In genomic region chr11:119035686-119036165, GRCm38 (mm10) we compare ENCODE assay signal across 9 mouse cellular contexts. TPM values are rescaled to one million over a fixed set of nuclear protein-coding genes. Genes with fewer than 3 reads are reported as not detected.
A peak's percentile ranks its signal among the peaks of the same experiment; 100 is the strongest.
DNase-seq lines count a peak whose midpoint lies in the region; ATAC-seq lines count a peak whose summit lies in the region.
"Had no signal": no experiment of that assay in that cellular context is flagged by ENCODE, and none has a peak within 500 bp of the region (broad histone marks: within the 10 kb centered on the region; RNA-seq: fewer than 3 reads in every experiment).

No protein-coding gene starts in this region.

- intact Hi-C loops in left cerebral cortex, postnatal 25 days (cut with DNase I) = no loop called here

- H3K9ac ChIP-seq in embryonic facial prominence, embryonic 12.5 days = no peak overlapping the region
- no peak overlapping the region for H3K9ac ChIP-seq in hindbrain, embryonic 16.5 days (ENCODE audit: low read depth, low read length)
- no peak overlapping the region for H3K9ac ChIP-seq in neural tube, embryonic 11.5 days (ENCODE audit: low read length)
- H3K9ac ChIP-seq in liver, embryonic 11.5 days (ENCODE audit: low read depth, low read length) = no peak overlapping the region
- H3K9ac ChIP-seq: lung, embryonic 14.5 days had no signal

- H3K27me3 ChIP-seq in heart, embryonic 10.5 days (ENCODE audit: insufficient read depth, poor library complexity, severe bottlenecking) = peaks cover 71% of the 10 kb centered on the region
- H3K27me3 ChIP-seq in embryonic facial prominence, embryonic 12.5 days = peaks cover 42% of the 10 kb centered on the region
- H3K27me3 ChIP-seq in hindbrain, embryonic 16.5 days (replicated peaks; ENCODE audit: control insufficient read depth, insufficient read depth, low read length) = peaks cover 36% of the 10 kb centered on the region
- peaks cover 54% of the 10 kb centered on the region for H3K27me3 ChIP-seq in neural tube, embryonic 11.5 days (ENCODE audit: control insufficient read depth, insufficient read depth, low read length)
- H3K27me3 ChIP-seq in liver, embryonic 11.5 days (replicated peaks; ENCODE audit: control insufficient read depth, insufficient read depth, low read length) = peaks cover 67% of the 10 kb centered on the region

- ATAC-seq in embryonic facial prominence, embryonic 12.5 days (ENCODE audit: insufficient number of reproducible peaks, insufficient read depth, low FRiP score, low TSS enrichment) = no peak
- no peak for ATAC-seq in hindbrain, embryonic 16.5 days
- ATAC-seq in neural tube, embryonic 11.5 days (ENCODE audit: insufficient read depth, low FRiP score, low TSS enrichment) = no peak
- no peak for ATAC-seq in liver, embryonic 11.5 days (replicated peaks; ENCODE audit: low FRiP score)

- no peak for DNase-seq in heart, embryonic 10.5 days (ENCODE audit: low spot score)
- no peak for DNase-seq in heart, postnatal 4 days
- DNase-seq in neural tube, embryonic 11.5 days (ENCODE audit: low spot score) = peak; percentile 58
- no peak for DNase-seq in liver, embryonic 11.5 days (ENCODE audit: low spot score)
- DNase-seq in left cerebral cortex, postnatal 25 days (ENCODE audit: low spot score in 2 of 2) = no peak
- DNase-seq in testis, postnatal 10 days (ENCODE audit: low spot score) = no peak
- DNase-seq: lung, embryonic 14.5 days had no signal

- 2% methylated on average over 21 of the region's 21 CpGs for WGBS in heart, embryonic 10.5 days
- WGBS in embryonic facial prominence, embryonic 12.5 days = 2% methylated on average over 21 of the region's 21 CpGs
- 8% methylated on average over 21 of the region's 21 CpGs for WGBS in hindbrain, embryonic 16.5 days
- WGBS in neural tube, embryonic 11.5 days = 1% methylated on average over 21 of the region's 21 CpGs
- WGBS in liver, embryonic 11.5 days = 2% methylated on average over 21 of the region's 21 CpGs

- peaks cover 13% of the 10 kb centered on the region for H3K36me3 ChIP-seq in heart, embryonic 10.5 days
- peaks cover 15% of the 10 kb centered on the region for H3K36me3 ChIP-seq in embryonic facial prominence, embryonic 12.5 days
- H3K36me3 ChIP-seq in hindbrain, embryonic 16.5 days (ENCODE audit: control insufficient read depth, insufficient read depth, low read length) = peaks cover under 1% of the 10 kb centered on the region; the same call in 1 of the 2 replicates
- no peaks in the 10 kb centered on the region; the same call in 1 of the 2 replicates for H3K36me3 ChIP-seq in neural tube, embryonic 11.5 days (ENCODE audit: control insufficient read depth, insufficient read depth, low read length)
- no peaks in the 10 kb centered on the region for H3K36me3 ChIP-seq in liver, embryonic 11.5 days (ENCODE audit: control insufficient read depth, insufficient read depth, low read length)

- peak overlapping the region; percentile 15; the same call in 1 of the 2 replicates for H3K4me2 ChIP-seq in embryonic facial prominence, embryonic 12.5 days (replicated peaks)
- H3K4me2 ChIP-seq in hindbrain, embryonic 16.5 days (ENCODE audit: low read length) = 0 out of 2 replicates have a peak overlapping the region, but pooled peaks have one; percentile 16
- H3K4me2 ChIP-seq in neural tube, embryonic 11.5 days (ENCODE audit: low read depth) = no peak overlapping the region
- H3K4me2 ChIP-seq in liver, embryonic 11.5 days = no peak overlapping the region
- H3K4me2 ChIP-seq: lung, embryonic 14.5 days had no signal

- H3K4me3 ChIP-seq in heart, embryonic 10.5 days = peak overlapping the region; percentile 47; the same call in 1 of the 2 replicates
- H3K4me3 ChIP-seq in embryonic facial prominence, embryonic 12.5 days = 0 out of 2 replicates have a peak overlapping the region, but pooled peaks have one; percentile 10
- peak overlapping the region; percentile 9; the same call in 1 of the 2 replicates for H3K4me3 ChIP-seq in hindbrain, embryonic 16.5 days (ENCODE audit: low read length)
- no peak overlapping the region for H3K4me3 ChIP-seq in neural tube, embryonic 11.5 days (ENCODE audit: low read depth, low read length)
- no peak overlapping the region for H3K4me3 ChIP-seq in liver, embryonic 11.5 days (ENCODE audit: low read depth, low read length)

- H3K9me3 ChIP-seq in heart, embryonic 10.5 days = no peaks in the 10 kb centered on the region
- no peaks in the 10 kb centered on the region for H3K9me3 ChIP-seq in embryonic facial prominence, embryonic 12.5 days
- H3K9me3 ChIP-seq in hindbrain, embryonic 16.5 days (ENCODE audit: control insufficient read depth, low read length) = no peaks in the 10 kb centered on the region
- no peaks in the 10 kb centered on the region for H3K9me3 ChIP-seq in neural tube, embryonic 11.5 days (ENCODE audit: control insufficient read depth, low read length)
- no peaks in the 10 kb centered on the region for H3K9me3 ChIP-seq in liver, embryonic 11.5 days (ENCODE audit: control insufficient read depth, low read length)

- H3K27ac ChIP-seq in heart, embryonic 10.5 days = peak overlapping the region; percentile 11; the same call in 1 of the 2 replicates
- H3K27ac ChIP-seq in embryonic facial prominence, embryonic 12.5 days = no peak overlapping the region
- no peak overlapping the region for H3K27ac ChIP-seq in hindbrain, embryonic 16.5 days (ENCODE audit: low read depth, low read length)
- no peak overlapping the region for H3K27ac ChIP-seq in neural tube, embryonic 11.5 days (ENCODE audit: low read depth, low read length)
- no peak overlapping the region for H3K27ac ChIP-seq in liver, embryonic 11.5 days (ENCODE audit: low read depth, low read length)

- H3K4me1 ChIP-seq in heart, embryonic 10.5 days = peaks cover 57% of the 10 kb centered on the region
- peaks cover 52% of the 10 kb centered on the region for H3K4me1 ChIP-seq in embryonic facial prominence, embryonic 12.5 days
- H3K4me1 ChIP-seq in hindbrain, embryonic 16.5 days (ENCODE audit: control insufficient read depth, insufficient read depth, low read depth, low read length) = peaks cover 36% of the 10 kb centered on the region
- peaks cover 40% of the 10 kb centered on the region for H3K4me1 ChIP-seq in neural tube, embryonic 11.5 days (ENCODE audit: control insufficient read depth, insufficient read depth, low read length)
- H3K4me1 ChIP-seq in liver, embryonic 11.5 days (replicated peaks; ENCODE audit: control insufficient read depth, insufficient read depth, low read length) = peaks cover 28% of the 10 kb centered on the region

RNA-seq across cellular contexts. Expression of gene Cbx8, which starts 5.0 kb away (rescaled TPM):
- 9.1 and 9.7 TPM in 2 replicates for polyA plus RNA-seq in heart, embryonic 10.5 days (2016; fragmentation: Nextera tagmentation; extraction: Ambion mirVana)
- total RNA-seq in heart, postnatal 4 days (2021) = 1 to 10 TPM; 5.6 to 5.7 TPM
- 9.4 and 10.8 TPM in 2 replicates for polyA plus RNA-seq in embryonic facial prominence, embryonic 12.5 days (2016; fragmentation: Nextera tagmentation; extraction: Ambion mirVana)
- polyA plus RNA-seq in hindbrain, embryonic 16.5 days (2015; fragmentation: Nextera tagmentation; extraction: Ambion mirVana) = 8.5 and 9.5 TPM in 2 replicates
- polyA plus RNA-seq in neural tube, embryonic 11.5 days (2014; fragmentation: Nextera tagmentation; extraction: Ambion mirVana) = 6.8 and 7.0 TPM in 2 replicates
- polyA plus RNA-seq in liver, embryonic 11.5 days (2014; fragmentation: Nextera tagmentation; extraction: Ambion mirVana) = 6.5 and 7.1 TPM in 2 replicates
- 10 to 100 TPM; 12.9 to 17.7 TPM for total RNA-seq in left cerebral cortex, postnatal 25 days (2021)

RNA-seq across cellular contexts. Expression of gene Cbx2, which starts 13.0 kb away (rescaled TPM):
- 37.4 and 56.0 TPM in 2 replicates for polyA plus RNA-seq in heart, embryonic 10.5 days (2016; fragmentation: Nextera tagmentation; extraction: Ambion mirVana)
- total RNA-seq in heart, postnatal 4 days (2021) = 1 to 10 TPM; 7.6 to 7.8 TPM
- 103 and 105 TPM in 2 replicates for polyA plus RNA-seq in embryonic facial prominence, embryonic 12.5 days (2016; fragmentation: Nextera tagmentation; extraction: Ambion mirVana)
- 10.7 and 14.0 TPM in 2 replicates for polyA plus RNA-seq in hindbrain, embryonic 16.5 days (2015; fragmentation: Nextera tagmentation; extraction: Ambion mirVana)
- 61.5 and 65.0 TPM in 2 replicates for polyA plus RNA-seq in neural tube, embryonic 11.5 days (2014; fragmentation: Nextera tagmentation; extraction: Ambion mirVana)
- 22.1 and 22.2 TPM in 2 replicates for polyA plus RNA-seq in liver, embryonic 11.5 days (2014; fragmentation: Nextera tagmentation; extraction: Ambion mirVana)
- 1 to 10 TPM; 2.6 to 3.0 TPM for total RNA-seq in left cerebral cortex, postnatal 25 days (2021)

RNA-seq across cellular contexts. Expression of gene Enpp7, which starts 47.7 kb away (rescaled TPM):
- polyA plus RNA-seq in heart, embryonic 10.5 days (2016; fragmentation: Nextera tagmentation; extraction: Ambion mirVana) = not detected in 2 replicates
- total RNA-seq in heart, postnatal 4 days (2021) = not detected
- polyA plus RNA-seq in embryonic facial prominence, embryonic 12.5 days (2016; fragmentation: Nextera tagmentation; extraction: Ambion mirVana) = not detected in 2 replicates
- polyA plus RNA-seq in hindbrain, embryonic 16.5 days (2015; fragmentation: Nextera tagmentation; extraction: Ambion mirVana) = not detected in 2 replicates
- polyA plus RNA-seq in neural tube, embryonic 11.5 days (2014; fragmentation: Nextera tagmentation; extraction: Ambion mirVana) = not detected in 2 replicates
- polyA plus RNA-seq in liver, embryonic 11.5 days (2014; fragmentation: Nextera tagmentation; extraction: Ambion mirVana) = not detected in 2 replicates
- total RNA-seq in left cerebral cortex, postnatal 25 days (2021) = not detected
- polyA plus RNA-seq: lung, embryonic 14.5 days had no signal

RNA-seq across cellular contexts. Expression of gene Cbx4, which starts 50.3 kb away (rescaled TPM):
- 8.9 and 9.0 TPM in 2 replicates for polyA plus RNA-seq in heart, embryonic 10.5 days (2016; fragmentation: Nextera tagmentation; extraction: Ambion mirVana)
- total RNA-seq in heart, postnatal 4 days (2021) = 10 to 100 TPM; 30.5 to 34.9 TPM
- polyA plus RNA-seq in embryonic facial prominence, embryonic 12.5 days (2016; fragmentation: Nextera tagmentation; extraction: Ambion mirVana) = 11.7 and 12.3 TPM in 2 replicates
- polyA plus RNA-seq in hindbrain, embryonic 16.5 days (2015; fragmentation: Nextera tagmentation; extraction: Ambion mirVana) = 23.4 and 24.8 TPM in 2 replicates
- 6.0 and 6.1 TPM in 2 replicates for polyA plus RNA-seq in neural tube, embryonic 11.5 days (2014; fragmentation: Nextera tagmentation; extraction: Ambion mirVana)
- polyA plus RNA-seq in liver, embryonic 11.5 days (2014; fragmentation: Nextera tagmentation; extraction: Ambion mirVana) = 5.1 TPM in 2 replicates
- total RNA-seq in left cerebral cortex, postnatal 25 days (2021) = 10 to 100 TPM; 59.5 to 66.2 TPM

Comparison
In these comparisons a context has a peak if more than half of its experiments do, and no peak if none do; other contexts are left out.
1. H3K4me3 ChIP-seq: peak in heart, embryonic 10.5 days (single experiment), embryonic facial prominence, embryonic 12.5 days (single experiment) and hindbrain, embryonic 16.5 days (single experiment); none in neural tube, embryonic 11.5 days (single experiment) and liver, embryonic 11.5 days (single experiment).
2. H3K4me2 ChIP-seq: peak in embryonic facial prominence, embryonic 12.5 days (single experiment) and hindbrain, embryonic 16.5 days (single experiment); none in neural tube, embryonic 11.5 days (single experiment) and liver, embryonic 11.5 days (single experiment).